Mouse (Mus musculus) heart, postnatal 0 days (tissue): ENCODE measurements around the gene Igll1. TPM values are rescaled to one million over a fixed set of nuclear protein-coding genes. Genes with fewer than 3 reads are reported as not detected.

Experiments used
- ATAC-seq: fragments of 200-750 bp; cut with Nextera tagmentation; 2 replicates; pipeline ENCODE4 v1.8.0; 2017; ENCODE audit warnings: low read depth, moderate number of reproducible peaks, moderate library complexity; ENCODE audit not compliant: insufficient read depth
- DNase-seq: peaks from one replicate; pipeline ENCODE4 v3.0.0-alpha.2; 2016; ENCODE audit warnings: low spot score
- H3K27ac ChIP-seq: fragments of 300-500 bp; sonication (generic); 2 replicates; pipeline ENCODE4 v1.5.1; 2014; ENCODE audit warnings: low read depth, mild to moderate bottlenecking
- H3K27me3 ChIP-seq: fragments of 300-500 bp; sonication (generic); 2 replicates; pipeline ENCODE4 v1.6.1; 2014; ENCODE audit warnings: low read length, mixed read lengths; ENCODE audit not compliant: control insufficient read depth, insufficient read depth
- H3K36me3 ChIP-seq: fragments of 300-500 bp; sonication (generic); replicated peaks from 2 replicates; pipeline ENCODE4 v1.6.1; 2014; ENCODE audit warnings: low read length, mixed read lengths; ENCODE audit not compliant: control insufficient read depth, insufficient read depth
- H3K4me1 ChIP-seq: fragments of 300-500 bp; sonication (generic); 2 replicates; pipeline ENCODE4 v1.6.1; 2014; ENCODE audit warnings: antibody characterized with exemption; ENCODE audit not compliant: control insufficient read depth, insufficient read depth
- H3K4me2 ChIP-seq: fragments of 300-500 bp; sonication (generic); 2 replicates; pipeline ENCODE4 v1.6.1; 2014; ENCODE audit warnings: low read depth, mild to moderate bottlenecking, low read length, moderate library complexity
- H3K4me3 ChIP-seq: fragments of 300-500 bp; sonication (generic); 2 replicates; pipeline ENCODE4 v1.5.1; 2014; ENCODE audit warnings: low read depth, low read length
- H3K9ac ChIP-seq: fragments of 300-500 bp; sonication (generic); replicated peaks from 2 replicates; pipeline ENCODE4 v1.6.1; 2014; ENCODE audit warnings: low read depth, low read length, mixed read lengths
- H3K9me3 ChIP-seq: fragments of 300-500 bp; sonication (generic); replicated peaks from 2 replicates; pipeline ENCODE4 v1.6.1; 2016; ENCODE audit warnings: low read length; ENCODE audit not compliant: control insufficient read depth
- CTCF ChIP-seq: IDR thresholded peaks from 2 replicates; pipeline ENCODE4 v1.5.1; 2016; ENCODE audit warnings: antibody characterized with exemption, control low read depth, low read depth
- EP300 ChIP-seq: IDR thresholded peaks from 2 replicates; pipeline ENCODE4 v1.6.1; 2016; ENCODE audit warnings: antibody characterized with exemption, low read depth
- WGBS: fragments of 180-500 bp; shearing (Covaris S2); extraction: QIAGEN DNeasy Blood & Tissue Kit; methylation state at CpG from one replicate; pipeline ENCODE4 v1.1.7; 2014; 5-methylcytosine and 5-hydroxymethylcytosine counted together
- polyA plus RNA-seq: library from polyadenylated mRNA; unstranded; fragments of >200 nt; fragmentation: Nextera tagmentation; extraction: Ambion mirVana; gene quantifications from 2 replicates; pipeline ENCODE4 v1.2.1, GENCODE M21; 2015
- total RNA-seq: library from RNA; depleted of rRNA; stranded (reverse); fragments of >200 nt; gene quantifications from 2 replicates; pipeline ENCODE4 v1.2.3, GENCODE M21; 2014; ENCODE audit warnings: low replicate concordance

Igll1 gene
- total and polyA plus RNA-seq, 2 experiments from 2014 or later: not detected

DNA sequence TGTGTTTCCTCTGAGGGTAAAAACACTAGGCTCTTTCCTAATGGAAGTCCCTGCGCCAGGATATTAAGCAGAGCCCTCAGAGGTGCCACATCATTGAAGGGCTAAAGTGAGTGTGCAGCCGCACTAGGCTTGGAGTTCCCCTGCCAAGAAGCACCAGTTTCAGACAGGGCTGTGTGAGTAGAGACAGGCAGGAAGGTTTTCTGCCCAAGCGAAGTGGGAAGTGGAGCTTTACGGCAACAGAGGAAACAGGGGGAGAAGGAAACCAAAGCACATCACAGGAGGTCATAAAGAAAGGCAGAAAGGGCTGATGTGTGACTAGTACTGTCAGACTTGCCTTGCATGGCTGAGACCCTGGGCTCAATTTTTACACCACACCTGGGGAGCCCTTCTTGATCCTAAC is 38.5 kb upstream of the Igll1 start:
- H3K36me3 ChIP-seq: peaks cover 34% of the 10 kb centered on the region
- H3K4me3 ChIP-seq: no peak overlapping the region
- WGBS: 65% methylated on average over 4 of the region's 4 CpGs
- H3K4me2 ChIP-seq: no peak overlapping the region
- no peak for TF ChIP-seq EP300
- no peak for TF ChIP-seq CTCF
- H3K9ac ChIP-seq: no peak overlapping the region
- peak overlapping the region; percentile 71 for H3K27ac ChIP-seq
- 0 out of 2 replicates have a peak, but pooled peaks cover 8% of the 10 kb centered on the region for H3K4me1 ChIP-seq
- H3K27me3 ChIP-seq: no peaks in the 10 kb centered on the region
- DNase-seq (peak; percentile 20), ATAC-seq (no peak; the same call in 1 of the 2 replicates)
- H3K9me3 ChIP-seq: no peaks in the 10 kb centered on the region

DNA sequence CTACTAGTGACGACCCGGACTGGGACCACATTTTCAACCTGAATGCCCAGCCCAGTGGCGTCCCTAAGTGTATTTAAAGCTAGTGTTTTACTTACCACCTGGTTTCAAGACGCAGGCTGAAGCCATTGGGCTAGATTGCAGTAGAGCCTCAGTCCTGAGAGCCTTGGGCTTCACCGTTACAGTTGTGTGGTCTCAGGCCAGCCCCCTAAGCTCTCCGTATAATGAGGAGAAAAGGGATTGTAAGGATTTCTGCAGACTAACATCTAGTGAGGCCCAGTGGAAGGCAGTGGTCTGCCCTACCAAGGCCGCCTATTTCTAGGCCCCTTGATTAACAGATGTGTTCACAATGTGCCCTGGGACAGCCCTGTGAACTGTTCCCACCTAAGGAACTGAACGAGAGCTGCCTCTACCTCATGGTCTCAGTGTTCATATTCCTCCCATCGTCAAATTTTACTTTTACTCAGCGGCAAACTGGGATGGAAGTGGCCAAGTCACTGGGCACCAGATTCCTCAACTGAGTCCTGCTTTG is 33.3 kb upstream of the Igll1 start:
- peak overlapping the region; percentile 80 for H3K27ac ChIP-seq
- peak overlapping the region; percentile 77 for H3K9ac ChIP-seq
- peak overlapping the region; percentile 74 for H3K4me3 ChIP-seq
- peaks cover 5% of the 10 kb centered on the region; the same call in 1 of the 2 replicates for H3K4me1 ChIP-seq
- H3K27me3 ChIP-seq: no peaks in the 10 kb centered on the region
- H3K36me3 ChIP-seq: peaks cover 32% of the 10 kb centered on the region
- H3K4me2 ChIP-seq: peak overlapping the region; percentile 84
- no peak for DNase-seq
- no peaks in the 10 kb centered on the region for H3K9me3 ChIP-seq
- no peak for ATAC-seq
- TF ChIP-seq CTCF: no peak
- no peak for TF ChIP-seq EP300
- WGBS: 22% methylated on average over 10 of the region's 10 CpGs

DNA sequence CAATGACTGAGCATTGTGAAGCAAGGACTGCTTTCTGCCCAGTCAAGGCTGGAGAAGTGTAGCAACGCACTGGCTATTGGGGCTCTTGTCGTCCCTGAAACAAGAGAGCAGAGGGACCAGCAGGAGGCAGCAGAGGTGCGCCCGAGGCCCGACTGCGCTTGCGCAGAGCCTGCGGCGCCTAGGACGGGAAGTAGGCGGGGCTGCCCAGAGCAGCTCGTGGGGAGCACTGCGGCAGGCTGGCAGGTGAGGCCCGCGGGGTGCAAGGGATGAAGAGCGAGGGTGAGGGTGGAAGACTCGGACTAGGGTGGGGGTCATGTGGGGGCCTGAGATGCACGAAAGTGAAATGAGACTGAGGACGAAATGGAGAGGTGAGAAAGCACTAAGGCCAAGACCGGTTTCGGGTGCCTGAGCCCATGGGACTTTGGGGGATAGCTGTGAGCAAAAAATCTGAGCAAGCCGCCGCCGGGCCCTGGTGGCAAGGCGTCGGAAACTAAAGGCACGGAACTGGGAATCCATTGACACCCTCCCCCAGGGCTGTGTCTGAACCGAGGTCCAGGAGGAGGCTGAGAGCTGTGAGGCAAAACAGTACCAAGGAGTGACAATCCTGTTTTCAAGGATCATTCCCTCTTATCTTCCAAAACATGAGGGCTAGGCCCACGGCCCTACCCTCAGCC is 32.7 kb upstream of the Igll1 start, which contains the start of gene Ppm1f:
TSS of gene Ppm1f (plus strand) at position 88 of the 674 bp plus-strand sequence.
- WGBS: under 1% methylated on average over 29 of the region's 29 CpGs
- Histone ChIP-seq H3K4me3 (peak within 1 kb of the TSS; percentile 74), H3K27ac (peak within 1 kb of the TSS; percentile 80), H3K9ac (peak within 1 kb of the TSS; percentile 77), H3K36me3 (peaks cover 38% of the 10 kb centered on the region), H3K4me2 (peak within 1 kb of the TSS; percentile 84), H3K9me3 (no peaks in the 10 kb centered on the region), H3K27me3 (no peaks in the 10 kb centered on the region), H3K4me1 (peaks cover 5% of the 10 kb centered on the region; the same call in 1 of the 2 replicates)
- no peak for TF ChIP-seq EP300
- TF ChIP-seq CTCF: peak; percentile 96
- DNase-seq (peak; percentile 85), ATAC-seq (peak; percentile 93)

DNA sequence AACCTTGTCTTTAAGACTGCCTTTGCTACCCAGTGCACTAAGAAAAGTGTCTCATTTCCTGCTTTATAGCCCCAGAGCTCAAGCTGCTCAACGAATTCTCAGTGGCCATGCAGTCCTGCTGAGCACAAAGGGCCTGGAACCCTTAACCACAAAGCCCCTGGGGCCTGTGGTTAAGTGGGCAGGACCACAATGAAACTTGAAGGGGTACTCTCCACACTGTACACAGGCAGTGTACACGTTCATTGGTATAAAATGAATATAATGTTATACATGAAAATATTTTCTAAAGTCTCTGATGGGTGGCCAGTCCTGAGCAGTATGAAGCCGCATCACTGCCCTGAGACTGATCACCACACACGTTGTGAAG is 32.2 kb upstream of the Igll1 start:
- no peaks in the 10 kb centered on the region for H3K27me3 ChIP-seq
- TF ChIP-seq CTCF (no peak), EP300 (no peak)
- H3K9me3 ChIP-seq: no peaks in the 10 kb centered on the region
- 30% methylated on average over 4 of the region's 4 CpGs for WGBS
- peaks cover 43% of the 10 kb centered on the region for H3K36me3 ChIP-seq
- H3K9ac ChIP-seq: peak overlapping the region; percentile 77; the same call in 1 of the 2 replicates
- peak; percentile 2; the same call in 1 of the 2 replicates for ATAC-seq
- H3K4me2 ChIP-seq: no peak overlapping the region; the same call in 1 of the 2 replicates
- DNase-seq: no peak
- H3K27ac ChIP-seq: peak overlapping the region; percentile 39; the same call in 1 of the 2 replicates
- peaks cover 5% of the 10 kb centered on the region; the same call in 1 of the 2 replicates for H3K4me1 ChIP-seq
- H3K4me3 ChIP-seq: no peak overlapping the region

DNA sequence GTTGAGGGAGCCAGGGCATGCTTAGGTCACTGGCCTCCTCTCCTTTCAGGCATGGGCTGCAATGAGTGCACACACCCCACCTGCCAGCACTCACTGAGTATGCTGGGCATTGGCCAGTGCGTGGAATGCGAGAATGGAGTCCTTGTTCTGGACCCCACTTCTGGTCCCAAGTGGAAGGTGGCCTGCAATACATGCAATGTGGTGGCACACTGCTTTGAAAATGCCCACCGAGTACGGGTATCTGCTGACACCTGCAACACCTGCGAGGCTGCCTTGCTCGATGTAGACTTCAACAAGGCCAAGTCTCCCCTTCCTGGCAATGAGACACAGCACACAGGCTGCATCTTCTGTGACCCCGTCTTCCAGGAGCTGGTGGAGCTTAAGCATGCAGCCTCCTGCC is 28.6 kb upstream of the Igll1 start:
- DNase-seq (no peak), ATAC-seq (no peak)
- Histone ChIP-seq H3K36me3 (peaks cover 76% of the 10 kb centered on the region), H3K4me2 (no peak overlapping the region), H3K9me3 (no peaks in the 10 kb centered on the region), H3K9ac (no peak overlapping the region), H3K27ac (no peak overlapping the region), H3K4me3 (no peak overlapping the region), H3K4me1 (peaks cover 5% of the 10 kb centered on the region; the same call in 1 of the 2 replicates), H3K27me3 (no peaks in the 10 kb centered on the region)
- TF ChIP-seq CTCF (no peak), EP300 (no peak)
- WGBS: 91% methylated on average over 7 of the region's 7 CpGs
